Mouse (Mus musculus): ENCODE measurements around the gene Doc2g.
"Not testable (repeated sequence)": the region's sequence is repeated elsewhere in the genome, so short reads cannot be mapped to it uniquely, and the experiment has no call there.

The Doc2g gene

GRCm38 (mm10) chr19:4015635-4016034, 12.5 kb downstream of the Doc2g start:
- intact Hi-C loops (cut with DNase I), result no loop called here

GRCm38 (mm10) chr19:4017921-4018587, 14.9 kb downstream of the Doc2g start:
- intact Hi-C loops (cut with DNase I), result no loop called here

GRCm38 (mm10) chr19:4018743-4019583, 15.8 kb downstream of the Doc2g start:
- intact Hi-C loops (cut with DNase I), result loop anchor here (1.0 kb wide), 1 partner anchor 28 kb away; no protein-coding TSS in a partner anchor

GRCm38 (mm10) chr19:4023185-4023584, 20.1 kb downstream of the Doc2g start:
- intact Hi-C loops (cut with DNase I), result no loop called here

GRCm38 (mm10) chr19:4027576-4027975, 24.5 kb downstream of the Doc2g start:
- intact Hi-C loops (cut with DNase I), result no loop called here

- intact Hi-C loops (cut with DNase I), result no loop called here
Observed at GRCm38 (mm10) chr19:4032668-4033067, 29.6 kb downstream of the Doc2g start.

- intact Hi-C loops (cut with DNase I), result no loop called here
Observed at GRCm38 (mm10) chr19:4033298-4033697, 30.2 kb downstream of the Doc2g start.

GRCm38 (mm10) chr19:4033742-4034141, 30.6 kb downstream of the Doc2g start:
- intact Hi-C loops (cut with DNase I), result no loop called here

- intact Hi-C loops (cut with DNase I), result no loop called here
Observed at GRCm38 (mm10) chr19:4036327-4037045, 33.4 kb downstream of the Doc2g start.

GRCm38 (mm10) chr19:4037154-4037787, 34.2 kb downstream of the Doc2g start:
- intact Hi-C loops (cut with DNase I), result not testable (repeated sequence)

- intact Hi-C loops (cut with DNase I), result no loop called here
Observed at GRCm38 (mm10) chr19:4037788-4038232, 34.7 kb downstream of the Doc2g start, which contains the start of gene Gstp1. Gene Gstp1 (minus strand): TSS chr19:4037985.

- intact Hi-C loops (cut with DNase I), result not testable (repeated sequence)
Observed at GRCm38 (mm10) chr19:4040941-4041340, 37.8 kb downstream of the Doc2g start.

- intact Hi-C loops (cut with DNase I), result not testable (repeated sequence)
Observed at GRCm38 (mm10) chr19:4041500-4041899, 38.4 kb downstream of the Doc2g start.

- intact Hi-C loops (cut with DNase I), result no loop called here
Observed at GRCm38 (mm10) chr19:4042124-4042523, 39.0 kb downstream of the Doc2g start.

GRCm38 (mm10) chr19:4044109-4044508, 41.0 kb downstream of the Doc2g start:
- intact Hi-C loops (cut with DNase I), result not testable (repeated sequence)

GRCm38 (mm10) chr19:4045966-4046865, 43.1 kb downstream of the Doc2g start, which contains the start of gene Gstp2:
Gene Gstp2 (minus strand): TSS chr19:4046023.
- intact Hi-C loops (cut with DNase I), result no loop called here

GRCm38 (mm10) chr19:4046866-4047254, 43.7 kb downstream of the Doc2g start:
- intact Hi-C loops (cut with DNase I), result loop anchor here (1.0 kb wide), 1 partner anchor 28 kb away; no protein-coding TSS in a partner anchor

- intact Hi-C loops (cut with DNase I), result loop anchor here (1.0 kb wide), 1 partner anchor 29 kb away; no protein-coding TSS in a partner anchor
Observed at GRCm38 (mm10) chr19:4047859-4048258, 44.7 kb downstream of the Doc2g start.

- intact Hi-C loops (cut with DNase I), result not testable (repeated sequence)
Observed at GRCm38 (mm10) chr19:4049069-4049468, 46.0 kb downstream of the Doc2g start.

- intact Hi-C loops (cut with DNase I), result loop anchor here (5.0 kb wide), 1 partner anchor 36 kb away; no protein-coding TSS in a partner anchor
Observed at GRCm38 (mm10) chr19:4051016-4051415, 47.9 kb downstream of the Doc2g start.

Data from adrenal gland (tissue).